Mouse (Mus musculus) kidney, embryonic 16.5 days (tissue): ENCODE results near the gene Pdlim4. TPM values are rescaled to one million over a fixed set of nuclear protein-coding genes. Genes with fewer than 3 reads are reported as not detected.
"Not testable (repeated sequence)": the region's sequence is repeated elsewhere in the genome, so short reads cannot be mapped to it uniquely, and the experiment has no call there.

ENCODE experiments used
- ATAC-seq: fragments of 200-750 bp; cut with Nextera tagmentation; 2 replicates; pipeline ENCODE4 v1.8.0; 2017; ENCODE audit warnings: moderate TSS enrichment; ENCODE audit not compliant: low FRiP score, low TSS enrichment
- H3K27ac ChIP-seq: fragments of 300-500 bp; sonication (generic); 2 replicates; pipeline ENCODE4 v1.5.1; 2014; ENCODE audit warnings: low read length
- H3K27me3 ChIP-seq: fragments of 300-500 bp; sonication (generic); 2 replicates; pipeline ENCODE4 v1.6.1; 2014; ENCODE audit warnings: low read length, control low read depth, mixed read lengths; ENCODE audit not compliant: insufficient read depth
- H3K36me3 ChIP-seq: fragments of 300-500 bp; sonication (generic); 2 replicates; pipeline ENCODE4 v1.6.1; 2014; ENCODE audit warnings: low read length, control low read depth, mixed read lengths; ENCODE audit not compliant: insufficient read depth
- H3K4me1 ChIP-seq: fragments of 300-500 bp; sonication (generic); 2 replicates; pipeline ENCODE4 v1.6.1; 2014; ENCODE audit warnings: low read length, control low read depth, mixed read lengths; ENCODE audit not compliant: insufficient read depth
- H3K4me2 ChIP-seq: fragments of 300-500 bp; sonication (generic); replicated peaks from 2 replicates; pipeline ENCODE4 v1.6.1; 2014; ENCODE audit warnings: low read depth, low read length
- H3K4me3 ChIP-seq: fragments of 300-500 bp; sonication (generic); 2 replicates; pipeline ENCODE4 v1.5.1; 2014; ENCODE audit warnings: mild to moderate bottlenecking, low read length
- H3K9ac ChIP-seq: fragments of 300-500 bp; sonication (generic); replicated peaks from 2 replicates; pipeline ENCODE4 v1.6.1; 2014; ENCODE audit warnings: low read length
- H3K9me3 ChIP-seq: fragments of 300-500 bp; sonication (generic); 2 replicates; pipeline ENCODE4 v1.6.1; 2016; ENCODE audit warnings: low read length, control low read depth
- WGBS: fragments of 180-500 bp; shearing (Covaris S2); extraction: QIAGEN DNeasy Blood & Tissue Kit; methylation state at CpG from one replicate; pipeline ENCODE4 v1.1.7; 2014; 5-methylcytosine and 5-hydroxymethylcytosine counted together
- polyA plus RNA-seq: library from polyadenylated mRNA; unstranded; fragments of >200 nt; fragmentation: Nextera tagmentation; extraction: Ambion mirVana; gene quantifications from 2 replicates; pipeline ENCODE4 v1.2.1, GENCODE M21; 2015

The Pdlim4 gene
- polyA plus RNA-seq, 1 experiment from 2014 or later, result 55.0 TPM

DNA sequence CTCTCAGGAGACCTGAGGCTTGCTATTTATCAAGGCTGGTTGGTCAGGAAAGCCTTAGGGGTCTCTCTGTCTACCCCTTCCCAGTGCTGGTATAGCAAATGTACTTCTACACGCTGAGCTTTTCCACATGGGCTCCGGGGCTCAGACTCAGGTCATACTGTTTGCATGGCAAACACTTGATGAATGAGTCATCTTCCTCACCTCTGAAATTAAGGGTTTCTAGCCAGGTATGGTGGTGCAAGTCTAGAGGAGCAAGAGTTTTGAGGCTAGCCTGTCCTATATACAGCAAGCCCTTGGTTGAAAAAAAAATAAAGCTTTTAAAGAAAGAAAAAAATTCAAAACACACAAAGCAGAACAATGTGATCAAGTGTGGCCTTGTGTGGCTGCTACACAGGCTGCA is 57.6 kb downstream of the Pdlim4 start:
- Histone ChIP-seq H3K4me3 (no peak overlapping the region), H3K9me3 (no peaks in the 10 kb centered on the region), H3K27me3 (no peaks in the 10 kb centered on the region), H3K4me1 (no peaks in the 10 kb centered on the region; the same call in 1 of the 2 replicates), H3K27ac (no peak overlapping the region), H3K9ac (no peak overlapping the region), H3K36me3 (no peaks in the 10 kb centered on the region), H3K4me2 (no peak overlapping the region)
- ATAC-seq, result no peak
- WGBS, result 81% methylated on average over 2 of the region's 2 CpGs

- Histone ChIP-seq H3K4me2 (no peak overlapping the region), H3K9ac (no peak overlapping the region), H3K27ac (no peak overlapping the region), H3K27me3 (no peaks in the 10 kb centered on the region), H3K4me1 (no peaks in the 10 kb centered on the region; the same call in 1 of the 2 replicates), H3K4me3 (no peak overlapping the region), H3K36me3 (no peaks in the 10 kb centered on the region), H3K9me3 (no peaks in the 10 kb centered on the region)
- WGBS, result 61% methylated on average over 10 of the region's 10 CpGs
- ATAC-seq, result no peak
Observed at GRCm38 (mm10) chr11:54008416-54008920, 60.3 kb downstream of the Pdlim4 start.

DNA sequence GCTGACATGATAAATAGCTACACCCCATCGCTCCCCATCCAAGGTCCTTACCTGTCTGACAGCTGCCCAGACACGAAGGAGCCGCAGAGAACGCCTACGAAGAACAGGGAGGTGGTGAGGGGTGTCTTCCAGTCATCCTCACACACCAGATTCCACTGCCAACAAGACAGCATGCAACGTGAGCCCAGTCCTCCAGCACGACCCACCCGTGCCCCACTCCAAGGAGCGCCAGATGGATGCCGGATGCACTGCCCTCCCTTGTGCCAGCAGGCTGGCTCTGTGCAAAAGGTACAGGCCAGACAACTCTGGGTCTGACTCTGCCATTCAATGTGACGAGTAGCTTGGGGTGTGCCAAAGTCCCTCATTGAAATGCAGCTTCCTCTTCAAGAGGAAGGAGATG is 61.1 kb downstream of the Pdlim4 start:
- Histone ChIP-seq H3K27ac (no peak overlapping the region), H3K27me3 (no peaks in the 10 kb centered on the region), H3K9me3 (no peaks in the 10 kb centered on the region), H3K9ac (no peak overlapping the region), H3K4me1 (no peaks in the 10 kb centered on the region; the same call in 1 of the 2 replicates), H3K36me3 (no peaks in the 10 kb centered on the region), H3K4me3 (no peak overlapping the region), H3K4me2 (no peak overlapping the region)
- ATAC-seq, result no peak
- 85% methylated on average over 11 of the region's 11 CpGs for WGBS

GRCm38 (mm10) chr11:54006901-54007300 is 61.9 kb downstream of the Pdlim4 start:
- no peak for ATAC-seq
- no peak overlapping the region for H3K9ac ChIP-seq
- WGBS, result 55% methylated on average over 4 of the region's 4 CpGs
- H3K4me3 ChIP-seq, result no peak overlapping the region
- no peak overlapping the region for H3K4me2 ChIP-seq
- no peak overlapping the region for H3K27ac ChIP-seq
- H3K27me3 ChIP-seq, result no peaks in the 10 kb centered on the region
- no peaks in the 10 kb centered on the region for H3K36me3 ChIP-seq
- H3K9me3 ChIP-seq, result no peaks in the 10 kb centered on the region
- no peaks in the 10 kb centered on the region; the same call in 1 of the 2 replicates for H3K4me1 ChIP-seq

GRCm38 (mm10) chr11:54006362-54006761 is 62.5 kb downstream of the Pdlim4 start:
- H3K36me3 ChIP-seq, H3K27me3 ChIP-seq, H3K4me2 ChIP-seq, ATAC-seq, H3K9ac ChIP-seq, H3K4me1 ChIP-seq, H3K27ac ChIP-seq, H3K4me3 ChIP-seq, H3K9me3 ChIP-seq: not testable (repeated sequence)
- 35% methylated on average over 5 of the region's 5 CpGs for WGBS

Other genes starting within 250 kb of the Pdlim4 start
- gene Gm12216, start 209.8 kb downstream of the Pdlim4 start, polyA plus RNA-seq, result 1.1 and 2.1 TPM in 2 replicates
- gene Slc22a5, start 177.4 kb downstream of the Pdlim4 start, polyA plus RNA-seq, result 17.3 and 18.4 TPM in 2 replicates
- 4.2 and 5.4 TPM in 2 replicates for gene Slc22a21, start 88.7 kb downstream of the Pdlim4 start, polyA plus RNA-seq
- 1.00 and 1.2 TPM in 2 replicates for gene Slc22a4, start 40.9 kb downstream of the Pdlim4 start, polyA plus RNA-seq
- 38.1 and 43.0 TPM in 2 replicates for gene P4ha2, start 31.1 kb upstream of the Pdlim4 start, polyA plus RNA-seq
- not detected in 2 replicates for gene Csf2, start 180.7 kb upstream of the Pdlim4 start, polyA plus RNA-seq
- gene Il3, start 198.3 kb upstream of the Pdlim4 start, polyA plus RNA-seq, result not detected in 2 replicates
- 0.54 and 0.96 TPM in 2 replicates for gene Acsl6, start 234.8 kb upstream of the Pdlim4 start, polyA plus RNA-seq